Mouse (Mus musculus) telencephalon, adult 2 months (tissue): ENCODE results near the gene Upp2.
A peak's percentile ranks its signal among the peaks of the same experiment; 100 is the strongest.

Experiments used
- DNase-seq: peaks from one replicate; pipeline ENCODE4 v3.0.0-alpha.2; 2011; ENCODE audit warnings: low read depth, low spot score

The Upp2 gene

GRCm38 (mm10) chr2:58551866-58552265 is 15.2 kb upstream of the Upp2 start:
- DNase-seq: no peak

DNA sequence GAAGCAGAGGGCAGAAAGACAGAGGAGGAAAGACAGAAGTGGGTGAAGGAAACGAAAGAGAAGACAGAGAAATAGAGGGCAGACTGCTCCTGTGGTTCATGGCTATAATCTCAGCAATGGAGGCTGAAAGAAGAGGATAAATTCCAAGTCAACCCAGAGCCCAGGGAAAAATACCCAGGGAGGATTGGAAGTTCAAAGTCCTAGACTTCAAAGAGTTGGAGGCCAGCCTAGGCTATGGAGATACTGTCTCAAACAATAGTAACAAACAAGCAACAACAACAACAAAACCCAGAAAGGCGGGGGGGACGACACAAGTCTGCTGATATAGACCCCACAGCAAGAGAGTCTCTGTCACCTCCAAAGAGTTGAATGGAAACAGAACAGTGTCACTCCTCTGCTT is 14.8 kb upstream of the Upp2 start:
- DNase-seq: no peak

- DNase-seq: no peak
Measured at GRCm38 (mm10) chr2:58557045-58557845, 9.9 kb upstream of the Upp2 start.

- no peak for DNase-seq
Measured at GRCm38 (mm10) chr2:58562137-58562536, 5.0 kb upstream of the Upp2 start.

- DNase-seq: peak; percentile 83
Measured at GRCm38 (mm10) chr2:58565267-58565666, 1.8 kb upstream of the Upp2 start.

DNA sequence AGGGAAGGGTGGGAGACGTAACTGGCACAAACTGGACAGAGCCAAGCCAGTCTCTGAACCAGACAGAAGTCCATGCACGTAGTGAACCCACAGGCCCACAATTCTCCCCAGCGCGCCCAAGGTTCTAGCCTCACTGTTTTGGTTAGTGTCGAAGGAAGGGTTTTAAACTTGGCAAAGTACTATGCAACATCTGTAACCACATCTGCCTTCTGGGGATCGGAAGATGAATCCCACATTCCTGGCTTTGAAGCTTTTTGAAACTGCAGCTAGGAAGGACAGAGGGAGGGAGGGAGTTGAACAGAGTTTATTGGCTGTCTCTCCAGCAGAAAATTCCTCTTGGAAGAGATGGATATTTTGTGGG is 1.1 kb upstream of the Upp2 start:
- no peak for DNase-seq

- no peak for DNase-seq
Measured at GRCm38 (mm10) chr2:58566410-58567065, 560 bp upstream of the Upp2 start.

GRCm38 (mm10) chr2:58567866-58568719 is 995 bp downstream of the Upp2 start:
- DNase-seq: no peak

- DNase-seq: no peak
Measured at GRCm38 (mm10) chr2:58568841-58569645, 1.9 kb downstream of the Upp2 start.

DNA sequence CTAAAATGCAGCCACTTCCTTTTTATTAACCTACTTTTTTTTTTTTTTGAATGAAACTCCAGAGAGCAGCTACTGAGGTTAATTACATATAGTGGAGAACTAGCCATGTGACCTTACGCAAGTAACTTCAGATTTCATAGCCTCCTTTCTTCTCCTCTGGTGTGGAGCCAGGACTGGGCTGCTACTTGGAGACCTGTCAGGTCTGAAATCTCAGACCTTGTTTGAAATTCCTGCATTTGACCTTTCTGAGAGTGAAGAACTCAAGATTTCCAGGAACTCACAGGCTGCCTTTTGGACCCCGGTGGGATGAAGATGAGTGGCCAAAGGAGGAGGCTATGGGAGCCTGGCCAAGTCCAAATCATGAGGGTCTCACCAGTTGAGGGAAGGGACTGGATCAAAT is 7.1 kb downstream of the Upp2 start:
- no peak for DNase-seq

DNA sequence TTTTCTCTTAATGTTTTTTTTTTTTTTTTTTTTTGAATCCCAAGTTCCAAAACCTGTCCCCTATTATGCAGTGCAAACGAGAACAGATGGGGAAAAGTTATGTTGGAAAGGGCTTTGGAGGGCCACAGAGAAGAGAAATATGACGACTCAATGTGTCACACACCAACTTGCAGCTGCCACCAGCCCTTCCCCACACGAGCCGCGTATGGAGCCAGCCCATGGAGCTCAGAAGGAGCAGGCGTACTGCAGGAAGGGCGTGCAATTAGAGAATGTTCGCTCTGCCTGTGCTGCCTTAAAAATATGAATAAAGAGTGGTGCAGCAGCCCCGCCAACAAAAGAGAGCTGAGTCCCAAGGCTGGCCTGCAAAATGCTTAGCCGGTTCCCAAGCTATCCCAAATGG is 19.2 kb downstream of the Upp2 start:
- DNase-seq: peak; percentile 82

- DNase-seq: no peak
Measured at GRCm38 (mm10) chr2:58589637-58590036, 22.5 kb downstream of the Upp2 start.

GRCm38 (mm10) chr2:58590055-58590454 is 23.0 kb downstream of the Upp2 start:
- DNase-seq: no peak

GRCm38 (mm10) chr2:58595350-58595749 is 28.3 kb downstream of the Upp2 start:
- DNase-seq: no peak

- DNase-seq: no peak
Measured at GRCm38 (mm10) chr2:58596774-58597342, 29.8 kb downstream of the Upp2 start.

DNA sequence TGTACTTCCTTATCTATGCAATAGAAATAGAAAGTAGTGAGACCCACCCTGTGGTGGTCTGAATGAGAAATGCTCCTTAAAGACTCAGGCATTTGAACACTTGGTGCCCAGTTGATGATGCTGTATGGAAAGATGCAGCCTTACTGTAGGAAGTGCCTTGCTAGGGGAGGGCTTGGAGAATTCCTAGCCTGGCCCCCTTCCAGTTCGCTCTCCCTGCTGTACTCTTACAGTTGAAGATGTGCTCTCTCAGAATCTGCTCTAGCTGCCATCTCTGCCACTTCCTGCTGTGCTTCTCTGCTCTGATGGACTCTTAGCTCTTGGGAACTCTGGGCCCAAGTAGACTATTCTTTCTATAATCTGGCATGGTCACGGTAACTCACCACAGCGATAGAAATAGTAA is 30.5 kb downstream of the Upp2 start:
- no peak for DNase-seq

DNA sequence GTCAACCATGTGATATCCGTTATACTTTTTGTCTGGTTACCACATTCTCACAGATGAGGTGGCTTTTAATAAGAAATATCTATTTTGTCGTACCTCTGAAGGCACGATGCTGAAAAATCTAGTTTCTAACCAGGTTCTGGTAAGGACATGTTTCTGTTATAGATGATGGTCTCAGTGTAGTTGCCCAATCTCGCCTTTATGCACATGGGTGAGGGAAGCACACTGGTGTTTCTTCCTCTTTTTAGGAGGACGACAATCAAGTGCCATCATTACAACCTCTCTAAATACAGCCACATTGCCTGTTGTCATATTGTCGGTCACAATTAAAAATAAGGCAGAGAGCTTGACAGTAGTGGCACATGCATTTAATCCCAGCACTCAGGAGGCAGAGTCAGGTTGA is 32.5 kb downstream of the Upp2 start:
- no peak for DNase-seq

- no peak for DNase-seq
Measured at GRCm38 (mm10) chr2:58601382-58601781, 34.3 kb downstream of the Upp2 start.

- DNase-seq: no peak
Measured at GRCm38 (mm10) chr2:58603379-58603778, 36.3 kb downstream of the Upp2 start.

DNA sequence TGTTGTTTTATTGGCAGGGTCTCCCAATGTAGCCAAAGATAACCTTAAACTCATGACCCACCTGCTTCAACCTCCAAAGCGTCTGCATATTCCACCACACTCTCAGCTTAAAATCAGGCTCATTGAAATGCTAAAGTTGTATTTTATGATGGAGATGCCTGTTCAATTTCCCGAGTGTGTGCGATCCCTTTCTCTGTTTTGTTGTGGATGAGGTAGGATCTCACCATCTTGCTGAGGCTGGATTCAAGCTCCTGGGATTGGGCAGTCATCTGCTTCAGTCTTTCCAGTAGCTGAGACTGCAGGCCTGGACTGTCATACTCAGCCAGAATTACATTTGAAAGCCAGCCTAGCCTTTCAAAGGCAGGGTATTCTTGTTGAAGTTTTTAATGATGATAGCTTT is 37.7 kb downstream of the Upp2 start:
- DNase-seq: no peak

DNA sequence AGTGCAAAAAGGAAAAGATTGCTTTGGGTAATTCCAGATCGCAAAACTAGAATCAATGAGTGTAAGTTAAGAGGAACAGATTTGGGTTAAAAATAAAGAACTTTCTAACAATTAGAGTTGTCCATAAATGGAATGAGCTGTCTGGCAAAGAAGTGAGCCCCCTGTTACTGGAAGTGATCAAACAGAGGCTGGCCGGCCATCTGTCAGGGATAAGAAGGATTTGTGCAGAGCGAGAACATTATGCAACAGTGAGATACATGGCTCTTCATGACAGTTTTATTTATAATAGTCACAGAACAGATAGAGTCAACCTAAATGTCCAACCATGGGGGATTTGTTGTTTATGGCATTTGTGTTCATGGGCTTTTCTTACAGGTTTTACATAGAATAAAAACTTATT is 46.6 kb downstream of the Upp2 start:
- DNase-seq: peak; percentile 49
